Mouse (Mus musculus) erythroblast, embryonic 14.5 days (primary cell): ENCODE results near the gene Ptpn7. TPM values are rescaled to one million over a fixed set of nuclear protein-coding genes. Genes with fewer than 3 reads are reported as not detected.

Source experiments
- H3K27me3 ChIP-seq: 2 replicates; pipeline ENCODE4 v1.6.1; 2012; ENCODE audit warnings: inconsistent platforms; ENCODE audit not compliant: control insufficient read depth
- H3K36me3 ChIP-seq: 2 replicates; pipeline ENCODE4 v1.6.1; 2012; ENCODE audit warnings: mild to moderate bottlenecking, inconsistent platforms; ENCODE audit not compliant: control insufficient read depth
- H3K4me1 ChIP-seq: 2 replicates; pipeline ENCODE4 v1.6.1; 2012; ENCODE audit warnings: inconsistent platforms; ENCODE audit not compliant: control insufficient read depth
- H3K4me3 ChIP-seq: replicated peaks from 2 replicates; pipeline ENCODE3; 2012; ENCODE audit warnings: moderate library complexity, mild to moderate bottlenecking, inconsistent platforms
- H3K9me3 ChIP-seq: 2 replicates; pipeline ENCODE4 v1.6.1; 2012; ENCODE audit warnings: low read length, inconsistent platforms, mixed read lengths; ENCODE audit not compliant: control insufficient read depth
- GATA1 ChIP-seq: IDR thresholded peaks from 2 replicates; pipeline ENCODE4 v1.6.1; 2012; ENCODE audit warnings: low read length, inconsistent platforms, mixed read lengths
- TAL1 ChIP-seq: IDR thresholded peaks from 3 replicates; pipeline ENCODE4 v1.6.1; 2012; ENCODE audit warnings: low read length, inconsistent platforms, mixed read lengths
- polyA plus RNA-seq: library from polyadenylated mRNA; stranded (reverse); fragments of >175 nt; gene quantifications from 2 replicates; pipeline ENCODE4 v1.2.3, GENCODE M21; 2012

Gene Ptpn7
- polyA plus RNA-seq, 1 experiment: 0.67 TPM

- Histone ChIP-seq H3K27me3 (no peaks in the 10 kb centered on the region), H3K4me3 (no peak overlapping the region), H3K4me1 (peaks cover 8% of the 10 kb centered on the region), H3K9me3 (no peaks in the 10 kb centered on the region), H3K36me3 (peaks cover 11% of the 10 kb centered on the region)
- TF ChIP-seq TAL1: no peak
Observed at GRCm38 (mm10) chr1:135124573-135125363, 7.7 kb upstream of the Ptpn7 start.

- TF ChIP-seq TAL1 (no peak), GATA1 (no peak)
- no peaks in the 10 kb centered on the region for H3K27me3 ChIP-seq
- H3K36me3 ChIP-seq: peaks cover 2% of the 10 kb centered on the region
- no peaks in the 10 kb centered on the region for H3K9me3 ChIP-seq
- no peak overlapping the region for H3K4me3 ChIP-seq
- H3K4me1 ChIP-seq: peaks cover 16% of the 10 kb centered on the region
Observed at GRCm38 (mm10) chr1:135125990-135126389, 6.5 kb upstream of the Ptpn7 start.

GRCm38 (mm10) chr1:135126443-135127027 lies 6.0 kb upstream of the Ptpn7 start:
- peaks cover 2% of the 10 kb centered on the region for H3K36me3 ChIP-seq
- no peak overlapping the region for H3K4me3 ChIP-seq
- H3K9me3 ChIP-seq: no peaks in the 10 kb centered on the region
- no peaks in the 10 kb centered on the region for H3K27me3 ChIP-seq
- peaks cover 22% of the 10 kb centered on the region for H3K4me1 ChIP-seq
- no peak for TF ChIP-seq TAL1
- TF ChIP-seq GATA1: no peak

GRCm38 (mm10) chr1:135128011-135128441 lies 4.5 kb upstream of the Ptpn7 start:
- no peak overlapping the region for H3K4me3 ChIP-seq
- no peaks in the 10 kb centered on the region for H3K9me3 ChIP-seq
- TF ChIP-seq GATA1 (no peak), TAL1 (no peak)
- H3K4me1 ChIP-seq: peaks cover 37% of the 10 kb centered on the region
- peaks cover 2% of the 10 kb centered on the region; the same call in 1 of the 2 replicates for H3K36me3 ChIP-seq
- H3K27me3 ChIP-seq: no peaks in the 10 kb centered on the region

GRCm38 (mm10) chr1:135128986-135129385 lies 3.5 kb upstream of the Ptpn7 start:
- no peak overlapping the region for H3K4me3 ChIP-seq
- peaks cover 46% of the 10 kb centered on the region for H3K4me1 ChIP-seq
- no peak for TF ChIP-seq GATA1
- no peak for TF ChIP-seq TAL1
- peaks cover 2% of the 10 kb centered on the region; the same call in 1 of the 2 replicates for H3K36me3 ChIP-seq
- H3K27me3 ChIP-seq: no peaks in the 10 kb centered on the region
- no peaks in the 10 kb centered on the region for H3K9me3 ChIP-seq

- Histone ChIP-seq H3K4me3 (no peak overlapping the region), H3K27me3 (no peaks in the 10 kb centered on the region), H3K9me3 (no peaks in the 10 kb centered on the region), H3K36me3 (peaks cover 4% of the 10 kb centered on the region; the same call in 1 of the 2 replicates), H3K4me1 (peaks cover 53% of the 10 kb centered on the region)
- no peak for TF ChIP-seq TAL1
- no peak for TF ChIP-seq GATA1
Observed at GRCm38 (mm10) chr1:135129543-135130183, 2.8 kb upstream of the Ptpn7 start.

- no peak overlapping the region for H3K4me3 ChIP-seq
- H3K27me3 ChIP-seq: no peaks in the 10 kb centered on the region
- no peaks in the 10 kb centered on the region for H3K9me3 ChIP-seq
- peaks cover 6% of the 10 kb centered on the region; the same call in 1 of the 2 replicates for H3K36me3 ChIP-seq
- no peak for TF ChIP-seq GATA1
- TF ChIP-seq TAL1: no peak
- peaks cover 52% of the 10 kb centered on the region for H3K4me1 ChIP-seq
Observed at GRCm38 (mm10) chr1:135130376-135131018, 2.0 kb upstream of the Ptpn7 start.

- no peak for TF ChIP-seq GATA1
- TF ChIP-seq TAL1: no peak
- no peaks in the 10 kb centered on the region for H3K27me3 ChIP-seq
- peaks cover 7% of the 10 kb centered on the region; the same call in 1 of the 2 replicates for H3K36me3 ChIP-seq
- H3K9me3 ChIP-seq: no peaks in the 10 kb centered on the region
- H3K4me1 ChIP-seq: peaks cover 52% of the 10 kb centered on the region
- peak overlapping the region; percentile 23 for H3K4me3 ChIP-seq
Observed at GRCm38 (mm10) chr1:135131034-135131433, 1.5 kb upstream of the Ptpn7 start.
